Mouse (Mus musculus) lung, postnatal 25 days (tissue): ENCODE results near the gene Trim12a.
"Not testable (repeated sequence)": the region's sequence is repeated elsewhere in the genome, so short reads cannot be mapped to it uniquely, and the experiment has no call there.

Source experiments
- DNase-seq: peaks from one replicate; pipeline ENCODE4 v3.0.0; 2022; ENCODE audit warnings: low spot score

Gene Trim12a

GRCm38 (mm10) chr7:104315369-104316080 lies at the start of gene Trim12a:
Gene Trim12a (minus strand): TSS chr7:104315466.
- DNase-seq, result not testable (repeated sequence)

GRCm38 (mm10) chr7:104353600-104353967 lies 38.3 kb upstream of the Trim12a start:
- no peak for DNase-seq

DNA sequence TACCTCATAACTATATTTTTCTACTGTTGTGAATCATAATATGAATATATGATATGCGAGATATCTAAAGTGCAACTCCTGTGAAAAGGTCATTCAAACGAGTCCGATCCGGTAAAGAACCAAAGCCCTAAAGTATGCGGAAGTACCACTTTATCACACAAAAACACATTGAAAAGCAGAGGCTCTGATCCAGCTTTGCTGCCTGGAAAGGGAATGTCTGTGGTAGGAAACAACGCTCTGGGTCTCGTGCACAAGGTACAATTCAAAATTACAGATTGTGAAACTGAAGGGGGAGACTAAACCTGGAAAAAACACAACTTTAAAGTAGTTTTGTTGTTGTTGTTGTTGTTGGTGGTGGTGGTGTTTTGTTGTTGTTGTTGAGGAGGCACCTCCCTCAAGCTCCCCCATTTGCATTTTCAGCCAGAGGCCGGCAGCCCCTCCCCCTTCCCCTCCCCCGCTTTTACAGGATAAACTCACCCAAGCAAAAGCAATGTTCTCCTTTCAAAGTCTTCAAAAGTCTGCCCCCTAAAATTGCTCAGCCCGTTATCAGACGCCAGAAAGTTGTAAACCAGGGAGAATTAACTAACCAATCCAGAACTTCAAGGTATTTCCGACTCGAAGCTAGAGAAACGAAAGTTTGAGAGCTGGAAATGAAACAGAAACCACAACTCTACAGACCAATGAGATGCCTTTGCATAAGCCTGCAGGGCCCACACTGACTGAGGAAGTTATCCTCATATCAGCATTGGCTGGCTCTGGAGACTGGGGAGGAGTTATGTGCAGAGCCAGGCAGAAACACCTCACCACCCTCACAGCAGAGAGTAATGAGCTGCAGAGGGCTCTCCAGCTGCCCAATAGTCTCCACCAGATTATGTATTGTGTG lies 37.7 kb upstream of the Trim12a start, which contains the start of gene Trim12c:
Gene Trim12c, minus strand, starts transcription at position 646 of the 883 bp plus-strand sequence.
- peak; percentile 90 for DNase-seq

DNA sequence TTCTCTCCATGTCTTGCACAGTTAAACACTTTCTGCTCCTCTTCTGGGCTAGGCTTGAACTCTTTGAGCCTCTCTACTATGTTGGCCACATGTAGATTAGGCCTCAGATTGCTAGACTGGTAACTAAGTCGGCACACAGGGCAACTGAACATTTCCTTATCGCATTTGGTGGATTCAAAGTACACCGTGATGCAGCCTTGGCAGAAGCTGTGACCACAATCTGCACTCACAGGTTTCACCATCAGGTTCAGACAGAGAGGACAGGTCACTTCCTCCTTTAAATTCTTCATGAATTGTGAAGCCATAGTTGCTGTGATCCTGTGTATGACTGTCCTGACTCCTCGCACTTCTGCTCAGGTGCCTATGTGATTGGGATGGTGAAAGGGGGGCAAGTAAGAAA lies 32.8 kb upstream of the Trim12a start:
- not testable (repeated sequence) for DNase-seq

GRCm38 (mm10) chr7:104340744-104341143 lies 25.5 kb upstream of the Trim12a start:
- not testable (repeated sequence) for DNase-seq

- not testable (repeated sequence) for DNase-seq
Measured at GRCm38 (mm10) chr7:104335547-104335946, 20.3 kb upstream of the Trim12a start.

DNA sequence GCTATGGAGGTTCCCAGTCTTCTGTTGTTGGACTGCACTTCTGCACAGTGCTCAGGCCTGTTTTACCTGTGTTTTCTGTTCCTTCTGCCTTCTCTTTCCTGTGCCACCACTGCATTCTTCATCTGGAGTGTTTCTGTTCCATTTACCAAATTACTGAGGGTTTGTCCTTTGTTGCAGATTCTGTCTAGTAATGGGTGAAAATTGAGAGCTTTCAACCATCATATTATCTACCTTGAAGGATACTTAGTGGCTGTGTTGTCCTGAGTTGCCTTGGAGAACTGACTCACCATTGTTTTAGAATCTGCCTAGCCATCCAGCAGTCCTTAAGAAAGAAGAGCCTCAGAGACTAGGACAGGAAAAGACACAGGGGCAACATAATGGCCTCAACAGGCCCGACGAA lies 13.9 kb upstream of the Trim12a start, which contains the start of gene Trim34b:
Gene Trim34b, plus strand, starts transcription at position 301 of the 400 bp plus-strand sequence.
- DNase-seq, result not testable (repeated sequence)

GRCm38 (mm10) chr7:104322028-104322427 lies 6.8 kb upstream of the Trim12a start:
- no peak for DNase-seq

GRCm38 (mm10) chr7:104314796-104315353 lies 391 bp downstream of the Trim12a start:
- peak; percentile 4 for DNase-seq

- DNase-seq, result peak; percentile 8
Measured at GRCm38 (mm10) chr7:104291638-104292400, 23.4 kb downstream of the Trim12a start.

DNA sequence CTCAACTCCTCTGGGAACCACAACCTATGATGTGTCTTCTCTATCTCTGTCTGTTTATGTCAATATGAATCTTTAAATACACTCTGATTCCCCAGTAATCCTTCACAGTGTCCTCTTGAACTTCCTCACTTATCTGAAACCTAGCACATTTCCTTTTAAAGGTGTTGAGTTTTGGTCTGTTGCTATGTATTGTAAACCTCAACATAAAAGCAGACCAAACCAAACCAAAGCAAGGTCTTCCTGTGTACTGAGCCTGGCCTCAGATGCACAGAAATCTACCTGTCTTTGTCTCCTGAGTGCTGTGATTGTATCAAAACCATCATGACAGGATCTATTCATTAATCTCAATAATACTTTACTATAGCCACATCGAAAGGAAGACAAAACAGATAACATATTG lies 24.6 kb downstream of the Trim12a start:
- no peak for DNase-seq

DNA sequence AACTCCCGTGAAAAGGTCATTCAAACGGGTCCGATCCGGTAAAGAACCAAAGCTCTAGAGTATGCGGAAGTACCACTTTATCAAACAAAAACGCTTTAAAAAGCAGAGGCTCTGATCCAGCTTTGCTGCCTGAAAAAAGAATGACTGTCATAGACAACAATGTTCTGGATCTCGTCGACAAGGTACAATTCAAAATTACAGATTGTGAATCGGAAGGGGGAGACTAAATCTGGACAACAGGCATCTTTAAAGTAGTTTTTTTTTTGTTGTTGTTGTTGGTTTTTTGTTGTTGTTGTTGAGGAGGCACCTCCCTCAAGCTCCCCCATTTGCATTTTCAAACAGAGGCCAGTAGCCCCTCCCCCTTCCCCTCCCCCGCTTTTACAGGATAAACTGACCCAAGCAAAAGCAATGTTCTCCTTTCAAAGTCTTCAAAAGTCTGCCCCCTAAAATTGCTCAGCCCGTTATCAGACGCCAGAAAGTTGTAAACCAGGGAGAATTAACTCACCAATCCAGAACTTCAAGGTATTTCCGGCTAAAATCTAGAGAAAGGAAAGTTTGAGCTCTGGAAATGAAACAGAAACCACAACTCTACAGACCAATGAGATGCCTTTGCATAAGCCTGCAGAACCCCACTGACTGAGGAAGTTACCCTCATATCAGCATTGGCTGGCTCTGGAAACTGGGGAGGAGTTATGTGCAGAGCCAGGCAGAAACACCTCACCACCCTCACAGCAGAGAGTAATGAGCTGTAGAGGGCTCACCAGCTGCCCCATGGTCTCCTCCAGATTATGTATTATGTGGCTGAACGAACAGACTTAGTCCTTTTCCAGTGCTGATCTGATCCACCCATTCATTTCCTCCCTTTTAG lies 27.5 kb downstream of the Trim12a start, which contains the start of gene Trim5:
Gene Trim5, minus strand, starts transcription at position 519 of the 868 bp plus-strand sequence.
- not testable (repeated sequence) for DNase-seq

GRCm38 (mm10) chr7:104279361-104279760 lies 35.9 kb downstream of the Trim12a start:
- not testable (repeated sequence) for DNase-seq

GRCm38 (mm10) chr7:104265335-104265734 lies 49.9 kb downstream of the Trim12a start:
- not testable (repeated sequence) for DNase-seq

DNA sequence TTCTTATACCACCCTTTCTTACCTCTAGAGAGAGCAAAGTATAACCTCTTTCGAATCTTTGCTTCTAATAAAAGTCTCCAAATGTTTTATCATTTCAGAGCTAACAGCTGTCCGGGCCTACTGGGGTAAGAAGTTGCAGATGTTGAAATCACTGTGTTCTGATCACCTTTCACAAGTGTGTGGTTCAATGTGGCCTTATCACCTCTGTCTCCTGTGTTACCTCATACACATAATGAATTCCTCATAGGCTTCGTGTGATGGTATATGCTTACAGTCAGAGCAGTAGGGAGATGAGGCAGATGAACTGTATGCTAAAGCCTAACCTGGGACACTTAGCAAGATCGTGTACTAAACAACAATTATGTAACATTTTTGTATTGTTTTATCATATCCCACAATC lies 54.9 kb downstream of the Trim12a start:
- not testable (repeated sequence) for DNase-seq
